Mouse (Mus musculus): ENCODE results near the gene Vwa8. TPM values are rescaled to one million over a fixed set of nuclear protein-coding genes. Genes with fewer than 3 reads are reported as not detected.

Gene Vwa8
- total and polyA plus RNA-seq, 2 experiments from 2014 or later = 8.1 to 19.5 TPM

DNA sequence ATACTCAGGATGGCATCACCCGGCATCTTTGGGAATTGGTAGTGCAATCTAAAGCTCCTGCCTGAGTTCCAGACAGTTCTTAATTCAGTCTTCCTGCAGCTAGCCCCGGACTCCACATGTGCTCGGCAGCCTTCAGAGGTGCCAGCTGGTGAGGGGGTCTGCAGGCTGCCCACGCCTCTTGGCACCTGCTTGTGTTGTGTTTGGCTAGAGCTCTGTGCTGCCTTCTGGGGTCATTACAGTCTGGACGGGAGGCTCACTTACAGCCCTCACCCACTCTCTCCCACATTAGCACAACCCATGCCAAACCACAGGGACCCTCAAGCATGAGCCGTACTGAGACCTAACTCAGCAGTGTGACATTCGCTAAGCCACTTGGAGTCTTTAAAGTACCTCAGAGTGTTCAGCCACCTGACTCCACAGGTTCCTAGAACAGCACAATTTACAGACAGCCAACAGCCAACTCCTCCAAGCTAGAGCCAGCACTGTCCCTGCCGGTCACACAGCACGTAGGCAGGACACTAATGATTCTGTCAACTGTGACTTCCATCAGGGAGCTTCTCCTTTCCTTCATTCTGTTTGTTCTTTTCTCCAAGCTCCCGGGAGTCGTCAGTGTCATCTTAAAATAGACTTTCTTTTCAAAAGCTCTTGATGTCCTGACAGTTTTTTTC lies 336.3 kb downstream of the Vwa8 start:
- H3K27ac ChIP-seq (ENCODE audit: low read depth, low read length) = no peak overlapping the region
- H3K9me3 ChIP-seq (ENCODE audit: low read length) = no peaks in the 10 kb centered on the region
- no peak overlapping the region for H3K4me2 ChIP-seq (ENCODE audit: low read depth, low read length, poor library complexity, severe bottlenecking)
- no peaks in the 10 kb centered on the region; the same call in 1 of the 2 replicates for H3K4me1 ChIP-seq (ENCODE audit: insufficient read depth, low read length)
- TF ChIP-seq CTCF (IDR thresholded peaks at IDR 0.05) = no peak
- no peak overlapping the region for H3K4me3 ChIP-seq (ENCODE audit: low read depth, low read length)
- no peaks in the 10 kb centered on the region for H3K27me3 ChIP-seq (ENCODE audit: insufficient read depth, low read length)
- DNase-seq (ENCODE audit: low spot score) (peak; percentile 71), ATAC-seq (ENCODE audit: low FRiP score) (0 out of 2 replicates have a peak, but pooled peaks have one; percentile 44)
- H3K9ac ChIP-seq (replicated peaks; ENCODE audit: low read length, poor library complexity, severe bottlenecking) = no peak overlapping the region
- WGBS = 49% methylated on average over 11 of the region's 11 CpGs
- H3K36me3 ChIP-seq (ENCODE audit: insufficient read depth, low read length) = no peaks in the 10 kb centered on the region

DNA sequence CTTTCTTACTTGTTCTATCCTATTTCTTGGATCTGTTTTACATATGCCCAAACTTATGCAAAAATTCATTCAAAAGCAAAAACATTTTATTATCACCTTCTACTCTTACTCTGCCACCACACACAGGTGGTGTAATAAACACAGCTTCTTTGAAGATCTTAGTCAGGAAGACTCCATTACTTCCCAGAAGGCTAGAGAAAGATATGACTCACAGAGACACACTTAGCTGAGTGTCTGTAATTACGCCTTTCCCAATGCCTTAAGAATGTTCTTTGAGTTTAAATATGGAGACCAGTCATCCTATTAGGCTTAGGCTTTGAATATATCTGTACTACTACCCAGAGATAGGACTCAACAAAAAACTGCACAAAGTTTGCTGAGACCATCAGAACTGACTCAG lies 338.1 kb downstream of the Vwa8 start:
- Histone ChIP-seq H3K9me3 (ENCODE audit: low read length) (no peaks in the 10 kb centered on the region), H3K4me3 (ENCODE audit: low read depth, low read length) (no peak overlapping the region), H3K27me3 (ENCODE audit: insufficient read depth, low read length) (no peaks in the 10 kb centered on the region), H3K4me2 (ENCODE audit: low read depth, low read length, poor library complexity, severe bottlenecking) (no peak overlapping the region), H3K36me3 (ENCODE audit: insufficient read depth, low read length) (no peaks in the 10 kb centered on the region), H3K27ac (ENCODE audit: low read depth, low read length) (no peak overlapping the region), H3K4me1 (ENCODE audit: insufficient read depth, low read length) (no peaks in the 10 kb centered on the region; the same call in 1 of the 2 replicates), H3K9ac (replicated peaks; ENCODE audit: low read length, poor library complexity, severe bottlenecking) (no peak overlapping the region)
- WGBS = 97% methylated on average over 1 of the region's 1 CpGs
- no peak for ATAC-seq (ENCODE audit: low FRiP score)
- TF ChIP-seq CTCF (IDR thresholded peaks at IDR 0.05) = no peak
- no peak for DNase-seq (ENCODE audit: low spot score)

DNA sequence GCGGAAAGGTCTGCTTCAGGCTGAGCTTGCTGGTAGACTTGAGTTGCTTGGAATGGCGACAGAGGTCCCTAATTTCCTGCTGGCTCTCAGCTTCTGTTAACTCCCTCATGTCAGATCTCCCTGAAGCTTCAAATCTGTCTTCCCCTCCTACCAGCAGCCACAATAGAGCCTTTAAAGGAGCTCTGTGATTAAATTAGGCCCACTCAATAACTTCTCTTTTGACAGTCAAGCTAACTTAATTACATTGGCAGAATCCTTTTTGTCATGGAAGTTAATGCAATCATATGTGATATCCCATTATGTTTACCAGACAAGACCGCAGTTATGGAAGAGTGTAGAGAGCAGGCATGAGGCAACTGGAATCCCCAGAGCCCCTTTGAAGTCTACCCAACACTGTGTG lies 347.9 kb downstream of the Vwa8 start:
- 43% methylated on average over 3 of the region's 3 CpGs for WGBS
- no peaks in the 10 kb centered on the region for H3K9me3 ChIP-seq (ENCODE audit: low read length)
- H3K36me3 ChIP-seq (ENCODE audit: insufficient read depth, low read length) = no peaks in the 10 kb centered on the region
- H3K9ac ChIP-seq (replicated peaks; ENCODE audit: low read length, poor library complexity, severe bottlenecking) = no peak overlapping the region
- TF ChIP-seq CTCF (IDR thresholded peaks at IDR 0.05) = no peak
- ATAC-seq (ENCODE audit: low FRiP score) (no peak), DNase-seq (ENCODE audit: low spot score) (no peak)
- H3K27ac ChIP-seq (ENCODE audit: low read depth, low read length) = no peak overlapping the region
- H3K4me2 ChIP-seq (ENCODE audit: low read depth, low read length, poor library complexity, severe bottlenecking) = no peak overlapping the region
- H3K27me3 ChIP-seq (ENCODE audit: insufficient read depth, low read length) = no peaks in the 10 kb centered on the region
- H3K4me1 ChIP-seq (ENCODE audit: insufficient read depth, low read length) = peaks cover 6% of the 10 kb centered on the region
- H3K4me3 ChIP-seq (ENCODE audit: low read depth, low read length) = no peak overlapping the region

DNA sequence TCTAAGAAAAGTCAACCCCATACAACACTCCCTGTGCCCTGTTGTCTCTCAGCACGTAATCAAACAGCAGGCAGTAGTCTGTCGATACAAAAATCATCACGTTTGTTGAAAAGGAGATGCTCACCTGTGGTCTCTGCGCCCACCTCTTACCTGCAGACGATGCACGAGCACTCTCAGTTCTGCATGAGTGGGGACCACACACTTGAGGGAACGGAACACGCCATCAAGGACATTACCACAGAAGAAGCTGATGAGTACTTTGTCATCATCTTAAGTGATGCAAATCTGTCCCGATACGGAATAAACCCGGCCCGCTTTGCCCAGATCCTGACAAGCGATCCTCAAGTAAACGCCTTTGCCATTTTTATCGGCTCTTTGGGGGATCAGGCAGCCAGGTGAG lies 349.2 kb downstream of the Vwa8 start:
- Histone ChIP-seq H3K4me1 (ENCODE audit: insufficient read depth, low read length) (peaks cover 6% of the 10 kb centered on the region), H3K36me3 (ENCODE audit: insufficient read depth, low read length) (no peaks in the 10 kb centered on the region), H3K4me2 (ENCODE audit: low read depth, low read length, poor library complexity, severe bottlenecking) (no peak overlapping the region), H3K27ac (ENCODE audit: low read depth, low read length) (no peak overlapping the region), H3K27me3 (ENCODE audit: insufficient read depth, low read length) (no peaks in the 10 kb centered on the region), H3K9ac (replicated peaks; ENCODE audit: low read length, poor library complexity, severe bottlenecking) (no peak overlapping the region), H3K9me3 (ENCODE audit: low read length) (no peaks in the 10 kb centered on the region), H3K4me3 (ENCODE audit: low read depth, low read length) (no peak overlapping the region)
- DNase-seq (ENCODE audit: low spot score) (no peak), ATAC-seq (ENCODE audit: low FRiP score) (no peak)
- TF ChIP-seq CTCF (IDR thresholded peaks at IDR 0.05) = no peak
- 92% methylated on average over 15 of the region's 15 CpGs for WGBS

DNA sequence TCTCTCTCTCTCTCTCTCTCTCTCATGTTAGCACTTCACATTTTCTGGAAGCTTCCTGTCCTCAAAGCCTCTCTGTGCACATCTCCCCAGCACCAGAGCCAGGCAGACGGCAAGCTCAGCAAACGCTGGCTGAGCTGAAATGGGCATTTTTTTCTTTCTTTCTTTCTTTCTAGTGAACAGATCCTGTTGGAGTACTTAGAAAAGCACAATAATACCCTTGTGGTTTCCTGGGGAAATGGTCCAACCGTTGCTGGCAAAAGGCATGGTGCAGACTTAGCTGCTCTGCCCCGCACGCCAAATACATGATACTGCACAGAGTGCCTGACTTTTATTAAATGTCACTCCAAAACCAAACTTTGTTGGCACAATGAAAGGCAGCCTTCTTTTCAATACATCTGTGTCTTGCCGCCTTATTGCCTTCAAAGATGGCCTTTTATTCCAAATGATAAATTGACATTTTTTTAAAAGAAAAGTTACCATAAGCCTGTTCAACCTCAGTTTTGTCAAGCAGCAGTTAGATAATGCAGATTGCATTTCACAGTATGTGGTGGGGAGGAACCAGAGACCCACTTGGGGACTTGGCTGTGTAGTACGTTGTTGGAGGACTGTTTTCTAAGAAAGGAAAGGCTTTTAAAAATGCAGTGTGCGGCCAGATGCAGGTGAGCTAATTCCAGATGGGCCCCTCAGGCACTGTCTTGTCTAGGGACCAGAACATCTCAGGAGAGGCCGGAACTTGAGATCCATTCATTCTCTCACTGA lies 351.5 kb downstream of the Vwa8 start:
- no peaks in the 10 kb centered on the region for H3K27me3 ChIP-seq (ENCODE audit: insufficient read depth, low read length)
- no peak overlapping the region for H3K4me3 ChIP-seq (ENCODE audit: low read depth, low read length)
- no peak overlapping the region for H3K9ac ChIP-seq (replicated peaks; ENCODE audit: low read length, poor library complexity, severe bottlenecking)
- DNase-seq (ENCODE audit: low spot score) (peak; percentile 72), ATAC-seq (ENCODE audit: low FRiP score) (no peak)
- H3K36me3 ChIP-seq (ENCODE audit: insufficient read depth, low read length) = no peaks in the 10 kb centered on the region
- 41% methylated on average over 9 of the region's 9 CpGs for WGBS
- H3K4me2 ChIP-seq (ENCODE audit: low read depth, low read length, poor library complexity, severe bottlenecking) = no peak overlapping the region
- TF ChIP-seq CTCF (IDR thresholded peaks at IDR 0.05) = peak; percentile 35
- peaks cover 14% of the 10 kb centered on the region for H3K4me1 ChIP-seq (ENCODE audit: insufficient read depth, low read length)
- 0 out of 2 replicates have a peak overlapping the region, but pooled peaks have one; percentile 57 for H3K27ac ChIP-seq (ENCODE audit: low read depth, low read length)
- no peaks in the 10 kb centered on the region for H3K9me3 ChIP-seq (ENCODE audit: low read length)

DNA sequence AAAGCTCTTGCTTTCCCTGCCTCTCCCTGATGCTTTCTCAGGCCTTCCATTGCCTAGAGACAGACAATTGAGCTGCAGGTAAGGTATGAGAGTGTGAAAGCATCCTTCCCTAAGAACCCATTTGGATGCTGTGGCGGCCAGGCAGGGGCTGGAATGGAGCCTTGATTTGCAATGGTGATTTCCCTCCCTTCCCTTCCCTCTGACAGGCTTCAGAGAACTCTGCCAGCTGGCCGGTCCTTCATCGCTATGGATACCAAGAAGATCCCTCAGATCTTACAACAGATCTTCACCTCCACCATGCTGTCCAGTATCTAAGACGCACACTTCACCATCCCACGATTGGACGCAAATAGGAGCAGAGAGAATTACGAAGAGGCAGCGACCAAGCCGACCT lies 352.0 kb downstream of the Vwa8 start:
- 49% methylated on average over 9 of the region's 9 CpGs for WGBS
- DNase-seq (ENCODE audit: low spot score) (peak; percentile 57), ATAC-seq (ENCODE audit: low FRiP score) (no peak)
- Histone ChIP-seq H3K27ac (ENCODE audit: low read depth, low read length) (no peak overlapping the region), H3K27me3 (ENCODE audit: insufficient read depth, low read length) (no peaks in the 10 kb centered on the region), H3K9me3 (ENCODE audit: low read length) (no peaks in the 10 kb centered on the region), H3K9ac (replicated peaks; ENCODE audit: low read length, poor library complexity, severe bottlenecking) (no peak overlapping the region), H3K4me2 (ENCODE audit: low read depth, low read length, poor library complexity, severe bottlenecking) (no peak overlapping the region), H3K36me3 (ENCODE audit: insufficient read depth, low read length) (no peaks in the 10 kb centered on the region), H3K4me1 (ENCODE audit: insufficient read depth, low read length) (peaks cover 14% of the 10 kb centered on the region), H3K4me3 (ENCODE audit: low read depth, low read length) (no peak overlapping the region)
- TF ChIP-seq CTCF (IDR thresholded peaks at IDR 0.05) = no peak
